Comparison of ENCODE assay signal across 11 mouse cellular contexts in genomic region chr8:122763267-122763738, GRCm38 (mm10). TPM values are rescaled to one million over a fixed set of nuclear protein-coding genes. Genes with fewer than 3 reads are reported as not detected.
DNase-seq lines count a peak whose midpoint lies in the region; ATAC-seq and TF ChIP-seq lines count a peak whose summit lies in the region.
"Had no signal": no experiment of that assay in that cellular context is flagged by ENCODE, and none has a peak within 500 bp of the region (broad histone marks: within the 10 kb centered on the region; RNA-seq: fewer than 3 reads in every experiment).

No protein-coding gene starts in this region.

- DNase-seq in adrenal gland, postnatal 10 days = peak; percentile 20
- no peak for DNase-seq in adrenal gland, postnatal 25 days
- DNase-seq in CH12.LX (ENCODE audit: extremely low read depth) = peak; percentile 90
- peak; percentile 30 to 50 for DNase-seq in heart, adult 9 months (ENCODE audit: low spot score in 2 of 2)
- DNase-seq in lung, postnatal 10 days = peak; percentile 39
- DNase-seq in midbrain, embryonic 14.5 days = no peak
- DNase-seq in cerebellum, postnatal 25 days = no peak
- DNase-seq: cerebellum, adult 8-10 months had no signal

- WGBS in midbrain, embryonic 14.5 days = 87% methylated on average over 14 of the region's 14 CpGs
- 88% methylated on average over 14 of the region's 14 CpGs for WGBS in midbrain, embryonic 16.5 days

- H3K4me1 ChIP-seq in CH12.LX (ENCODE audit: control insufficient read depth in 1 of 2, insufficient read depth in 2 of 2) = peaks cover 35 to 72% of the 10 kb centered on the region in 2 experiments
- peaks cover 13% of the 10 kb centered on the region; the same call in 1 of the 2 replicates for H3K4me1 ChIP-seq in midbrain, embryonic 14.5 days (ENCODE audit: control insufficient read depth, insufficient read depth, low read length)
- H3K4me1 ChIP-seq in midbrain, embryonic 16.5 days (ENCODE audit: control insufficient read depth, insufficient read depth, low read length) = peaks cover 12% of the 10 kb centered on the region; the same call in 1 of the 2 replicates

- TF ChIP-seq EP300 in CH12.LX (IDR thresholded peaks at IDR 0.05; ENCODE audit: low read length) = peak; percentile 89

- no peak for TF ChIP-seq CTCF in CH12.LX (conservative IDR thresholded peaks at IDR 0.05 in 1 of 2, IDR thresholded peaks at IDR 0.05 in 1 of 2; ENCODE audit: low read depth in 2 of 2, low read length in 2 of 2)

- no peak; the same call in 1 of the 2 replicates for TF ChIP-seq RAD21 in CH12.LX (IDR thresholded peaks at IDR 0.05; ENCODE audit: low read depth, low read length)

- dilution Hi-C loops in CH12.LX (cut with MboI; ENCODE audit: extremely low pct_ligation_motif_present, extremely low pct_unique_long_range_greater_than_20kb, low sequenced_read_pairs) = no loop called here

- peak overlapping the region; percentile 71 for H3K4me2 ChIP-seq in CH12.LX (ENCODE audit: insufficient read depth, low read depth, poor library complexity, severe bottlenecking)
- no peak overlapping the region for H3K4me2 ChIP-seq in midbrain, embryonic 14.5 days (ENCODE audit: low read length)
- no peak overlapping the region for H3K4me2 ChIP-seq in midbrain, embryonic 16.5 days (ENCODE audit: low read length)
- H3K4me2 ChIP-seq: heart, embryonic 13.5 days had no signal

- peak; percentile 53 for TF ChIP-seq POLR2A in CH12.LX (IDR thresholded peaks at IDR 0.05; ENCODE audit: low read depth, low read length)

- H3K9me3 ChIP-seq in CH12.LX (replicated peaks; ENCODE audit: low read length) = no peaks in the 10 kb centered on the region
- H3K9me3 ChIP-seq in midbrain, embryonic 14.5 days (ENCODE audit: control insufficient read depth, low read length) = no peaks in the 10 kb centered on the region
- H3K9me3 ChIP-seq in midbrain, embryonic 16.5 days (replicated peaks; ENCODE audit: control insufficient read depth, low read length, poor library complexity, severe bottlenecking) = no peaks in the 10 kb centered on the region
- H3K9me3 ChIP-seq: heart, embryonic 13.5 days; limb, embryonic 10.5 days had no signal

- peak overlapping the region; percentile 57 to 66 (median 58) for H3K4me3 ChIP-seq in CH12.LX (replicated peaks in 1 of 3; ENCODE audit: low read depth in 2 of 3, low read length in 2 of 3, poor library complexity in 1 of 3)
- no peak overlapping the region for H3K4me3 ChIP-seq in midbrain, embryonic 14.5 days (replicated peaks; ENCODE audit: low read depth, low read length)
- no peak overlapping the region for H3K4me3 ChIP-seq in midbrain, embryonic 16.5 days (ENCODE audit: low read depth, low read length)
- H3K4me3 ChIP-seq: heart, embryonic 13.5 days; limb, embryonic 10.5 days had no signal

- peak overlapping the region; percentile 77 for H3K9ac ChIP-seq in CH12.LX (ENCODE audit: insufficient read depth, low read depth)
- no peak overlapping the region for H3K9ac ChIP-seq in midbrain, embryonic 14.5 days (replicated peaks; ENCODE audit: low read length)
- no peak overlapping the region for H3K9ac ChIP-seq in midbrain, embryonic 16.5 days (ENCODE audit: low read depth, low read length)
- H3K9ac ChIP-seq: heart, embryonic 13.5 days had no signal

- no peak for ATAC-seq in midbrain, embryonic 14.5 days (ENCODE audit: low FRiP score, low TSS enrichment)
- no peak for ATAC-seq in midbrain, embryonic 16.5 days

- no peaks in the 10 kb centered on the region; the same call in 1 of the 2 replicates for H3K79me2 ChIP-seq in CH12.LX (replicated peaks; ENCODE audit: control insufficient read depth, extremely low read depth, insufficient read depth, poor library complexity, severe bottlenecking)

- in situ Hi-C loops in CH12.LX (cut with MboI; ENCODE audit: low pct_ligation_motif_present, low pct_unique_long_range_greater_than_20kb, low sequenced_read_pairs) = no loop called here

- peaks cover 0 to 7% of the 10 kb centered on the region in 2 experiments for H3K36me3 ChIP-seq in CH12.LX (replicated peaks in 1 of 2; ENCODE audit: control insufficient read depth in 1 of 2, insufficient read depth in 1 of 2, low read length in 1 of 2)
- no peaks in the 10 kb centered on the region for H3K36me3 ChIP-seq in midbrain, embryonic 14.5 days (ENCODE audit: control insufficient read depth, insufficient read depth, low read length)
- H3K36me3 ChIP-seq in midbrain, embryonic 16.5 days (ENCODE audit: control insufficient read depth, insufficient read depth, low read length) = no peaks in the 10 kb centered on the region
- H3K36me3 ChIP-seq: heart, embryonic 13.5 days; limb, embryonic 10.5 days had no signal

- H3K27ac ChIP-seq in CH12.LX (ENCODE audit: insufficient read depth, low read depth) = peak overlapping the region; percentile 97
- no peak overlapping the region for H3K27ac ChIP-seq in midbrain, embryonic 14.5 days (replicated peaks; ENCODE audit: low read depth, low read length)
- no peak overlapping the region for H3K27ac ChIP-seq in midbrain, embryonic 16.5 days (ENCODE audit: low read length)
- H3K27ac ChIP-seq: heart, embryonic 13.5 days; limb, embryonic 10.5 days had no signal

- H3K27me3 ChIP-seq in CH12.LX (replicated peaks) = no peaks in the 10 kb centered on the region
- no peaks in the 10 kb centered on the region for H3K27me3 ChIP-seq in midbrain, embryonic 14.5 days (ENCODE audit: control insufficient read depth, insufficient read depth, low read length)
- H3K27me3 ChIP-seq in midbrain, embryonic 16.5 days (ENCODE audit: control insufficient read depth, insufficient read depth, low read depth, low read length) = no peaks in the 10 kb centered on the region

TF ChIP-seq in CH12.LX, 34 proteins besides CTCF, POLR2A, EP300 and RAD21 (continues in another document):
- TF ChIP-seq SMC3 (IDR thresholded peaks at IDR 0.05; ENCODE audit: low read depth, low read length) (no peak; the same call in 1 of the 2 replicates), TCF12 (IDR thresholded peaks at IDR 0.05; ENCODE audit: low read depth, low read length) (peak; percentile 97), JUND (conservative IDR thresholded peaks at IDR 0.05; ENCODE audit: low read depth, low read length) (0 out of 2 replicates have a peak, but pooled peaks have one; percentile 32), MXI1 (IDR thresholded peaks at IDR 0.05; ENCODE audit: low read depth, low read length) (peak; percentile 47; the same call in 1 of the 2 replicates), IRF4 (IDR thresholded peaks at IDR 0.05; ENCODE audit: low read depth, low read length) (peak; percentile 91), MAZ (IDR thresholded peaks at IDR 0.05; ENCODE audit: low read depth, low read length) (peak; percentile 98), MAX (IDR thresholded peaks at IDR 0.05; ENCODE audit: low read length) (peak; percentile 74), MYC (IDR thresholded peaks at IDR 0.05; ENCODE audit: low read depth, low read length) (no peak), E2F4 (IDR thresholded peaks at IDR 0.05; ENCODE audit: insufficient replicate concordance, low read depth, low read length) (no peak), PAX5 (IDR thresholded peaks at IDR 0.05; ENCODE audit: low read length) (no peak), ELF1 (IDR thresholded peaks at IDR 0.05; ENCODE audit: low read depth, low read length) (peak; percentile 91), HCFC1 (IDR thresholded peaks at IDR 0.05; ENCODE audit: low read depth, low read length) (peak; percentile 74), ZMIZ1 (IDR thresholded peaks at IDR 0.05; ENCODE audit: low read depth, low read length) (peak; percentile 71; the same call in 1 of the 2 replicates), CHD1 (IDR thresholded peaks at IDR 0.05; ENCODE audit: low read depth, low read length) (no peak), ETS1 (conservative IDR thresholded peaks at IDR 0.05; ENCODE audit: low read depth, low read length) (peak; percentile 93), USF1 (IDR thresholded peaks at IDR 0.05; ENCODE audit: low read depth, low read length) (no peak), KAT2A (IDR thresholded peaks at IDR 0.05; ENCODE audit: insufficient replicate concordance, low read length) (peak; percentile 70; the same call in 1 of the 2 replicates), NELFE (IDR thresholded peaks at IDR 0.05; ENCODE audit: low read depth, low read length) (peak; percentile 52; the same call in 1 of the 2 replicates), MAFK (IDR thresholded peaks at IDR 0.05; ENCODE audit: insufficient replicate concordance, low read length) (peak; percentile 74; the same call in 1 of the 2 replicates), BHLHE40 (IDR thresholded peaks at IDR 0.05; ENCODE audit: low read depth, low read length) (peak; percentile 84), ZKSCAN1 (IDR thresholded peaks at IDR 0.05; ENCODE audit: borderline replicate concordance, low read depth, low read length) (no peak), UBTF (IDR thresholded peaks at IDR 0.05; ENCODE audit: low read depth, low read length) (peak; percentile 81; the same call in 1 of the 2 replicates), ZC3H11A (IDR thresholded peaks at IDR 0.05; ENCODE audit: low read depth, low read length) (no peak), RCOR1 (conservative IDR thresholded peaks at IDR 0.05; ENCODE audit: low read depth, low read length) (peak; percentile 86; the same call in 1 of the 2 replicates), ZNF384 (IDR thresholded peaks at IDR 0.05; ENCODE audit: low read depth, low read length) (peak; percentile 94), CHD2 (IDR thresholded peaks at IDR 0.05; ENCODE audit: low read length) (peak; percentile 98), MEF2A (IDR thresholded peaks at IDR 0.05; ENCODE audit: borderline replicate concordance, low read depth, low read length) (peak; percentile 84; the same call in 1 of the 2 replicates), NRF1 (IDR thresholded peaks at IDR 0.05; ENCODE audit: low read depth, low read length) (no peak), USF2 (conservative IDR thresholded peaks at IDR 0.05; ENCODE audit: low read depth, low read length) (no peak), TBP (conservative IDR thresholded peaks at IDR 0.05; ENCODE audit: low read depth, low read length) (peak; percentile 57; the same call in 1 of the 2 replicates), JUN (IDR thresholded peaks at IDR 0.05; ENCODE audit: insufficient read depth, low read depth, low read length) (no peak), GABPA (IDR thresholded peaks at IDR 0.05; ENCODE audit: insufficient replicate concordance, low read depth, low read length) (no peak), SIN3A (IDR thresholded peaks at IDR 0.05; ENCODE audit: low read length) (peak; percentile 84)

RNA-seq across cellular contexts. Expression of gene Acsf3, which starts 12.0 kb away (rescaled TPM):
- total RNA-seq in adrenal gland, postnatal 10 days (2021) = 10 to 100 TPM; 54.3 to 64.8 TPM
- 36.6 and 40.9 TPM in 2 replicates for total RNA-seq in adrenal gland, postnatal 25 days (2021)
- total RNA-seq in CH12.LX (2012; rRNA removed) = 8.8 and 9.0 TPM in 2 replicates
- 2.0 and 2.2 TPM in 2 replicates for total RNA-seq in CH12.LX (2014; rRNA removed)
- polyA plus RNA-seq in CH12.LX (2012; ENCODE audit: insufficient read length, low read depth) = 10.4 and 12.7 TPM in 2 replicates
- 16.3 and 16.8 TPM in 2 replicates for polyA plus RNA-seq in midbrain, embryonic 14.5 days (2014; fragmentation: Nextera tagmentation; extraction: Ambion mirVana)
- polyA plus RNA-seq in midbrain, embryonic 16.5 days (2015; fragmentation: Nextera tagmentation; extraction: Ambion mirVana) = 15.1 and 18.0 TPM in 2 replicates

Comparison
In these comparisons a context has a peak if more than half of its experiments do, and no peak if none do; other contexts are left out.
1. DNase-seq: peak in adrenal gland, postnatal 10 days (single experiment), CH12.LX (single experiment), heart, adult 9 months (2 of 2) and lung, postnatal 10 days (single experiment); none in adrenal gland, postnatal 25 days (single experiment), midbrain, embryonic 14.5 days (single experiment) and cerebellum, postnatal 25 days (0 of 2).
2. H3K4me3 ChIP-seq: peak in CH12.LX (3 of 3); none in midbrain, embryonic 14.5 days (single experiment) and midbrain, embryonic 16.5 days (single experiment).